Mouse (Mus musculus) heart, embryonic 16.5 days (tissue): ENCODE measurements at regions not wholly inside any gene's neighbourhood (a gene's known extent, or its start where the extent isn't known, plus 50 kb on each side); places are given as distances from the start of the nearest gene placed in this dataset.

Experiments used
- ATAC-seq: fragments of 200-750 bp; cut with Nextera tagmentation; replicated peaks from 2 replicates; pipeline ENCODE4 v1.8.0; 2017; ENCODE audit warnings: moderate number of reproducible peaks; ENCODE audit not compliant: insufficient read depth, low FRiP score; ENCODE audit errors: extremely low read depth
- H3K27ac ChIP-seq: fragments of 300-500 bp; sonication (generic); 2 replicates; pipeline ENCODE4 v1.5.1; 2014; ENCODE audit warnings: mild to moderate bottlenecking, low read length, control low read depth, moderate library complexity
- H3K27me3 ChIP-seq: fragments of 300-500 bp; sonication (generic); 2 replicates; pipeline ENCODE4 v1.6.1; 2014; ENCODE audit warnings: low read length, mixed read lengths; ENCODE audit not compliant: control insufficient read depth, insufficient read depth
- H3K36me3 ChIP-seq: fragments of 300-500 bp; sonication (generic); 2 replicates; pipeline ENCODE4 v1.6.1; 2014; ENCODE audit not compliant: control insufficient read depth, insufficient read depth
- H3K4me1 ChIP-seq: fragments of 300-500 bp; sonication (generic); 2 replicates; pipeline ENCODE4 v1.6.1; 2014; ENCODE audit warnings: low read length, mixed read lengths; ENCODE audit not compliant: control insufficient read depth, insufficient read depth
- H3K4me2 ChIP-seq: fragments of 300-500 bp; sonication (generic); 2 replicates; pipeline ENCODE4 v1.6.1; 2014; ENCODE audit warnings: low read depth, mild to moderate bottlenecking, control low read depth, low read length
- H3K4me3 ChIP-seq: fragments of 300-500 bp; sonication (generic); 2 replicates; pipeline ENCODE4 v1.5.1; 2014; ENCODE audit warnings: mild to moderate bottlenecking, control low read depth, low read length
- H3K9ac ChIP-seq: fragments of 300-500 bp; sonication (generic); 2 replicates; pipeline ENCODE4 v1.6.1; 2014; ENCODE audit warnings: low read length, control low read depth
- H3K9me3 ChIP-seq: fragments of 300-500 bp; sonication (generic); replicated peaks from 2 replicates; pipeline ENCODE4 v1.6.1; 2016; ENCODE audit warnings: low read length; ENCODE audit not compliant: control insufficient read depth
- WGBS: fragments of 180-500 bp; shearing (Covaris S2); extraction: QIAGEN DNeasy Blood & Tissue Kit; methylation state at CpG from one replicate; pipeline ENCODE4 v1.1.7; 2014; 5-methylcytosine and 5-hydroxymethylcytosine counted together

DNA sequence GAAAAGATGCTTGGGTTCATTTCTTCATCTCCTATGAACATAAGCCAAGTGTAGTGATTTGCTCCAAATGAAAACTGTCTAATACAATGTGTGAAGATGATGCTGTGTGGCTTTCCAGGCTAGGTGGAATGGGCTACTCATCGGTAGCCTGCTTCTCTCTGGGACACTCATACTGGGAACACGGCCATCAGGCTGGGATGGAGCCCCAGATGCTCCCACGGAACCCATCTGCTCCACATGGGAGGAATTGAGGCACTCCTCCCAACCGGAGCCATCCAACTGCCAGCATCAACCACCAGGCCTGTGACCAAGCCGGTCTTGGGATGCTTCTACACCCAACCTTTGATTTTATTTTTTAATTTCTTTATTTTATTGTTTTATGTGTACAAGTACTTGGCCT, 115.9 kb downstream of the Mycn start:
- Histone ChIP-seq H3K4me1 (peaks cover 10% of the 10 kb centered on the region), H3K36me3 (no peaks in the 10 kb centered on the region), H3K27ac (no peak overlapping the region), H3K4me3 (no peak overlapping the region), H3K27me3 (no peaks in the 10 kb centered on the region), H3K4me2 (no peak overlapping the region), H3K9ac (no peak overlapping the region), H3K9me3 (no peaks in the 10 kb centered on the region)
- 89% methylated on average over 5 of the region's 5 CpGs for WGBS
- ATAC-seq, result no peak

DNA sequence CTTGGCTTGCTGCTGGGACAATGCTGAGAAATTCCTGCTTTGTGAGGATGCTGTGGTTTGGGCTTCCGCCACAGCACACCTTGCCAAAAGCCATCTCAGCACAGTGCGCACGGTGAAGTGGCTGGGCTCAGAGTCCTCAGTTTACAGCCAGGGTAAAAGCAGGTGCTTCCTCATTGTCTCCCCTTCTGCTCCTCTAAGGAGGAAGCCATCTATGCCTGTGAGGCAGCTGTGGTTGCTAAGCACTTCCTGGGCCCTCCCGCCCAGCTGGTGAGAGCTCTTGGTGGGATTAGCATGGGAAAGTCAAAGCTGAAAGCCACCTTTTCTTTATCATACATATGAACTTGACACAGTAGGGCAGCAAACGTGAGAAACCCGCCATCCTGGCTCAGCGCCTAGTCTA, 120.2 kb downstream of the Mycn start:
- H3K4me3 ChIP-seq, result no peak overlapping the region
- no peak overlapping the region for H3K4me2 ChIP-seq
- no peak overlapping the region for H3K27ac ChIP-seq
- H3K9ac ChIP-seq, result no peak overlapping the region
- no peaks in the 10 kb centered on the region for H3K36me3 ChIP-seq
- peaks cover 6% of the 10 kb centered on the region for H3K4me1 ChIP-seq
- WGBS, result 72% methylated on average over 7 of the region's 7 CpGs
- H3K27me3 ChIP-seq, result no peaks in the 10 kb centered on the region
- 0 out of 2 replicates have a peak, but pooled peaks have one; percentile 26 for ATAC-seq
- no peaks in the 10 kb centered on the region for H3K9me3 ChIP-seq

DNA sequence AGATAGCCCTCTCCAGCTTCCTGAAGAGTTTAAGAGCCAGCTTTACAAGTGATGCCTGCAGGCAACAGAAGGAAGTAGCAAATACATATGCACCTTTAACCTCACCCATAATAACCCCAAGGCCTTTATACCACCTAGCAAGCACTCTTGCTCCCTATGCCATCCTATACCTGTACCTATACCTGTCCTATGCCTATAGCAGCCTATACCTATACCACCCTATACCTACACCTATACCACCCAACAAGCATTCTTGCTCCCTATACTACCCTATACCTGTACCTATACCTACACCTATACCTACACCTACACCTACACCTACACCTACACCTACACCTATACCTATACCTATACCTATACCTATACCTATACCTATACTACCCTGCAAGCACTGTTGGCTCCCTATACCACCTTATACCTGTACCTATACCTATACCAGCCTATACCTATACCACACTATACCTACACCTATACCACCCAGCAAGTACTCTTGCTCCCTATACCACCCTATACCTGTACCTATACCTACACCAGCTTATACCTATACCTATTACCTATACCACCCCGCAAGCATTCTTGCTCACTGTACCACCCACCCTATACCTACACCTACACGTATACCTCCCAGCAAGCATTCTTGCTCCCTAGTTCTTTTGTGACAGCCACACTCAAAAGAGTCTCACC, 120.9 kb downstream of the Mycn start:
- Histone ChIP-seq H3K4me2 (no peak overlapping the region), H3K9ac (no peak overlapping the region), H3K4me1 (peaks cover 6% of the 10 kb centered on the region), H3K27ac (no peak overlapping the region), H3K9me3 (no peaks in the 10 kb centered on the region), H3K36me3 (no peaks in the 10 kb centered on the region), H3K27me3 (no peaks in the 10 kb centered on the region), H3K4me3 (no peak overlapping the region)
- WGBS, result 84% methylated on average over 2 of the region's 2 CpGs
- no peak for ATAC-seq

DNA sequence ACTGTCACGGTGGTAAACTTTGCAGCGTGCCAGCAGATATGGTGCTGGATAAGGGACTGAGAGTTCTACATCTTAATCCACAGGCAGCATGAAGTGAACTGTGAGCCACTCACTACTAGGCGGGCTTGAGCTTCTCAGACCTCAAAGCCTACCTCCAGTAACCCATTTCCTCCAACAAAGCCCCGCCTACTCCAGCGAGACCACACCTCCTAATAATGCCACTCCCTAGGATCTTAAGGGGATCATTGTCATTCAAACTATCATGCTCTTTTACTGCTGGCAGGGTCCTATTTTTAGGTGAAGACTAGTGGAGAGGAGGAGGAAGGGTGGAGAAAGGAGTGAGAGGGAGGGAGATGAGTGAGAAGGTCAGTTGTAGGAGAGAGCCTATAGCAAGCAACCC, 122.0 kb downstream of the Mycn start:
- Histone ChIP-seq H3K27ac (no peak overlapping the region), H3K4me2 (no peak overlapping the region), H3K9me3 (no peaks in the 10 kb centered on the region), H3K9ac (no peak overlapping the region), H3K36me3 (no peaks in the 10 kb centered on the region), H3K4me1 (peaks cover 6% of the 10 kb centered on the region), H3K4me3 (no peak overlapping the region), H3K27me3 (no peaks in the 10 kb centered on the region)
- 66% methylated on average over 5 of the region's 5 CpGs for WGBS
- no peak for ATAC-seq

- ATAC-seq, result no peak
- Histone ChIP-seq H3K4me2 (no peak overlapping the region), H3K27me3 (no peaks in the 10 kb centered on the region), H3K9me3 (no peaks in the 10 kb centered on the region), H3K4me3 (no peak overlapping the region), H3K4me1 (peaks cover 14% of the 10 kb centered on the region), H3K27ac (no peak overlapping the region), H3K9ac (no peak overlapping the region), H3K36me3 (no peaks in the 10 kb centered on the region)
- WGBS, result 69% methylated on average over 5 of the region's 5 CpGs
Observed at GRCm38 (mm10) chr12:12814693-12815092, 127.0 kb downstream of the Mycn start.

- Histone ChIP-seq H3K4me3 (no peak overlapping the region), H3K36me3 (no peaks in the 10 kb centered on the region), H3K4me2 (no peak overlapping the region), H3K9me3 (no peaks in the 10 kb centered on the region), H3K4me1 (peaks cover 15% of the 10 kb centered on the region), H3K9ac (no peak overlapping the region), H3K27ac (no peak overlapping the region), H3K27me3 (no peaks in the 10 kb centered on the region)
- no peak for ATAC-seq
- WGBS, result 50% methylated on average over 6 of the region's 6 CpGs
Observed at GRCm38 (mm10) chr12:12812873-12813272, 128.8 kb downstream of the Mycn start.

GRCm38 (mm10) chr12:12810943-12811342, 130.8 kb downstream of the Mycn start:
- ATAC-seq, result no peak
- H3K27me3 ChIP-seq, result no peaks in the 10 kb centered on the region
- 0 out of 2 replicates have a peak overlapping the region, but pooled peaks have one; percentile 3 for H3K27ac ChIP-seq
- H3K9me3 ChIP-seq, result no peaks in the 10 kb centered on the region
- no peaks in the 10 kb centered on the region for H3K36me3 ChIP-seq
- H3K4me3 ChIP-seq, result no peak overlapping the region
- WGBS, result 31% methylated on average over 7 of the region's 7 CpGs
- H3K4me2 ChIP-seq, result peak overlapping the region; percentile 60; the same call in 1 of the 2 replicates
- H3K9ac ChIP-seq, result no peak overlapping the region
- peaks cover 15% of the 10 kb centered on the region for H3K4me1 ChIP-seq

- peak; percentile 60 for ATAC-seq
- WGBS, result 11% methylated on average over 16 of the region's 16 CpGs
- Histone ChIP-seq H3K9me3 (no peaks in the 10 kb centered on the region), H3K27ac (peak overlapping the region; percentile 57; the same call in 1 of the 2 replicates), H3K9ac (peak overlapping the region; percentile 61), H3K4me3 (peak overlapping the region; percentile 23), H3K27me3 (no peaks in the 10 kb centered on the region), H3K4me1 (peaks cover 15% of the 10 kb centered on the region), H3K36me3 (no peaks in the 10 kb centered on the region), H3K4me2 (peak overlapping the region; percentile 60)
Observed at GRCm38 (mm10) chr12:12810159-12810885, 131.4 kb downstream of the Mycn start.

DNA sequence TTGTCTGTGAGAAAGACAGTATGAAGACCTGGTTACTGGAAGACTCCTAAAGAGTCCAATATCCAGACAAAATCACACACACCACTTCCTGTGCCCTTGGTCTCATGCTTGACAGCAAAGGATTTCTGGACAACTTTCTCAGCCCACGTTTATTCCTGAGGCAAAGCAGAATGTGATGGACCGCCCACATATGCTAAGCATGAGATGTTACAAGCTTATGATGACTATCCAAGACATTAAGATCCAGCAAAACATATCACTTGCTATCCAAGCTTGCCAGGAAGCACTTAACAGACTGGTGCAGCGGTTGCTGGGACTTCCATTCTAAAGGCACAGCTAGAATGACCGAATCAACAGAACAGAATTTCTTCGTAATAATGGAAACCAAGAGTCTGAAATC, 133.6 kb downstream of the Mycn start:
- no peak overlapping the region for H3K4me2 ChIP-seq
- no peak overlapping the region for H3K4me3 ChIP-seq
- H3K36me3 ChIP-seq, result no peaks in the 10 kb centered on the region
- peaks cover 15% of the 10 kb centered on the region for H3K4me1 ChIP-seq
- no peak for ATAC-seq
- WGBS, result 90% methylated on average over 5 of the region's 5 CpGs
- no peaks in the 10 kb centered on the region for H3K27me3 ChIP-seq
- no peak overlapping the region for H3K27ac ChIP-seq
- no peak overlapping the region for H3K9ac ChIP-seq
- H3K9me3 ChIP-seq, result no peaks in the 10 kb centered on the region
